Mouse (Mus musculus): ENCODE data around the gene Nckap5.

The Nckap5 gene

DNA sequence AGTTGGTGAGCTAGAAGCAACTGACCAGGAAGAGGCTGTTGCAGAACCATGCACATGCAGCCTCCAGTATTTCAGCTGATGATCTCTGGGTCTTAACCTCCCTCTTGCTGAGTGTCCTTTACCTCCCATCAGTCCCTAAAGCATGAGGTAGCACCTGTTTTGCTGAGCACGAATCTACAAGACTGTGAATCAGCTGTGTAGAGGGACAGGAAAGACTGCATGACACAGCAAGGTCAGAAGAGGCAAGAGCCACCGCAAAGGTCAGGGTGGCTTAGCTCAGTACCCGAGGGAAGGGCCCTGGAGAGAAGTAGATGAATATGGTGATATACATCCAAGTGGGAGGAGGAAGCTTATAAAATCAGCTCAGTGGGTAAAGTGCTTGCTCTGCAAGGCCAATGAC is 66.4 kb downstream of the Nckap5 start:
- no peak for DNase-seq

DNA sequence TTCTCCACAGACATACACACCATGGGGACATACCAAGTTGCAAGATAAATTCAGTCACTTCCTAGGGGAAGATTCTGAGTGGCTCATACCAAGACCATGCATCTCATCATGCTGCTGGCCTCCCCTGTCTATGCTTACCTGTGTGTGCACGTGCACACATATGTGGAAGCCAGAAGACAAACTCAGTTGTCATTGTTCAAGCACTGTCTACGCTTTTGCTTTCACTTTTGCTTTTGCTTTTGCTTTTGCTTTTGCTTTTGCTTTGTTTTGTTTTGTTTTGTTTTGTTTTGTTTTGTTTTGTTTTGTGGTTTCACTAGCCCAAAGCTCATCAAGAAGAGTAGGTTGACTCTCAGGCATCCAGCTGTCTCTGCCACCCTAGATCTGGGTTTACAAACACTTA is 67.4 kb downstream of the Nckap5 start:
- DNase-seq = no peak

DNA sequence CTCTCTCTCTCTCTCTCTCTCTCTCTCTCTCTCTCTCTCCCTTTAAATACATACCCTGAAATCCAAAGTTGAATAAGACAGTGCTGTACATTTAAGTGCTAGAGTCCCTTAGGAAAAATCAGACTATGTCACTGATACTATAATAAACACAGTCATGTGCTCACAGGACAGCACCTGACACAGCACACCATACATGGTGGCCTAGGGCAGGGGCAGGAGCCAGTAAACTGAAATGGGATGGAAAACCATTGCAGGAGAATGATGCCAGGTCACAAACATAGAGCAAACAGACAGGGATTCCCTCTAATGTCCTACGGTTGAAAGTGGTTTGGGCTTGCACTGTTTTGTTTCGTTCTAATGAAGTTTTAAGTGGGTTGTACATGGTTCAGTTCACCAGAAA is 70.2 kb downstream of the Nckap5 start:
- no peak for DNase-seq

DNA sequence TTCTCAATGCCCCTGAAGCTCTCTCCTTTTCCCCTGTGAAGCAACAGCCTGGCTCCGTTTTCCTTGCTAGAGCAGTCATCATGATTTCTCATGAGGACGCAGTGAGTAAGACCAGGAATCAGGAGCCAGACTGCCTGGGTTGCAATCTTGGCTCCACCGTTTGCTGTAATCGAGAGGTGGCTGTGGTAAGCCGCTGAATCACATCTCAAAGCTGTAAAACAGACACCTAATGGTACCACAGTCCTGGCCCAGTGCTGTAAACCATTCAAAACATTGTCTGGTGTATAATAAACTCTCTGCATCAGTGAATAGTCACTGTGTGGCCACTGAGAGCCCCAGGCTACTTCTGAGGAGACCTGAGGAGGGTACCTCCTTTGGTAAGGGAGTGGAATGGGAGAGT is 74.9 kb downstream of the Nckap5 start:
- no peak for DNase-seq

DNA sequence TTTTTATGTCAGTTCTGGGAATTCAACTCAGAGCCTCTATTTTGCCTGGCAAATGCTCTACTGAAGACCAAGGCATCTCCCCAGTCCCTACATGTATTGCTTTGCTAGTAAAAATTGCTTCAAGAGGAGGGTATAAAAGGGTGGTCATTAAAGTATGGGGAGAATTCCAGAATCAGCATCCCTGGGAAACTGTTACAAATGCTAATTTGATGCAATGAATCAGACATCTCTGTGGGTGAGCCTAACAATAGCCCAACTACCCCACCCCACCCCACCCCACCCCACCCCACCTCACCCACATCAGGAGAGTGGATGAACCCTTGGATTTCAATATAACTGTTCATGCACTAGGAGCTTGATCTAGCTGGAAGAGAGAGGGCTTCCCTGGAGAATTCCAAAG is 77.0 kb downstream of the Nckap5 start:
- no peak for DNase-seq

DNA sequence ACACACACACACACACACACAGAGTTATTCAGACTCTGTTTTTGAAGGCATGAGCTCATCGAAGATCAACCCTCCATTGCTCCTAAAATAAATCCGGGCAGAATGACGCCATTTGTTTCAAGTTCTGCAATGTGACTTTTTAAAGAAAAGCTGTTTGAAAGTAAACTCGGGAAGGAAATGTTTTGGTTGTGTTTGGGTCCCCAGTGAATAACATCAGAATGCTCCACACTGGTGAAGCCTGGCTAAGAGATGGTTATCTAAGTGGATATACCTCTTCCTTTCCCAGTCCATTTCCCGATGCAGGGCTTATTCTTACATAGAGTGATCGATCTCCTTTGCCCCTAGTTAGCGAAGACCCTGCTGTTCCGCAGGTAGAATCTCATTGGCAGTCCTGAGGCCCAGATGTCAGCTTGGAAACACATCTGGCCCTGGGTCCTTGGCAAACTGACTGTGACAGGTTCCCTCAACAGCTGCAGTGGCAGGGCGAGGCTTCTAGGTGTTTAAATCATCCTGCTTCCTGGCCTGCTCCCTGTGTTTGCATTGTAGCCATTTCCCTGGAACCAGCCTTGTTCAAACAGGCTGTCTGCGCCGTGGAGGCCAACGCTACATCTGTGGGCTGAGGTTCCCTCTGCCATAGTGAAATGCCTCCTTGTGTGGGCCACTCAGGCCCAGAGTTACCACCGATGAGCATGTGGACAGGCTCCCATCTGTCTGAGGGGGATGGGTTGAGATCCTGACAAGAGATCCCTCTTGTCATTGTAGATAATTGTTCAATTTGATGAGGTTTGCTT is 78.2 kb downstream of the Nckap5 start:
- peak; percentile 42 for DNase-seq

DNA sequence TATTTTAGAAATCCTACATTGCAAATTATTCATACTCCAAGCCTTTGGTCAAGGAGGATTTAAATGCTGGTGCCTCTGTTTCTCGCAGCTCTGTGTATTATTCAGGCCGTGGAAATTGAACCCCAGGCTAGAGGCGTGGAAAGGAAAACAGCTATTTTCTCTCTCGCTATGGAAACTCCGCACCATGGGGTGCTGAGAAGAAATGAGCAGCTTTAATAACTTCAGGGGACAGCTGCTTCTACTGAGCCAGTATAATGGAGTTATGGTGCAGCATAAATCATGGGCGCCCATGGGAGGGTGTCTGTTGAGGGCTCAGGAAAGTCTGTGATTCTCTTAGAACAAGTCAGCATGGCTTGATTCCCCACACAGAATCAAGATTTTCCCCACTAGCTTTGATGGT is 79.5 kb downstream of the Nckap5 start:
- DNase-seq = no peak

DNA sequence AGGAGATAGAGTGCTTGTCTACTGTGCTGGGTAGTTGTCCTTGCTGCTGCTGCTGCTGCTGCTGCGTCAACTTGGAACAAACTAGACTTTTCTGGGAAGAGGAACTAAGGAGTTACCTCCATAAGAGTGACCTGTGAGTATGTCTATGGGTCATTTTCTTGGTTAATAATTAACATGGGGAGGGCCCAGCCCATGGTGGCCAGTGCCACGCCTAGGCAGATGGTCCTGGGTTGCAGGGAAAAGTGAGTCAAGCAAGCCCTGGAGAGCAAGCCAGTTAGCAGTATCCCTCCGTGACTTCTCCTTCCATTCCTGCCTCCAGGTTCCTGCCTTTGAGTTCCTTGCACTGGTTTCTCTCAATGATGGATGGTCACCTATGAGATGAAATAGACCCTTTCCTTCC is 80.4 kb downstream of the Nckap5 start:
- no peak for DNase-seq

DNA sequence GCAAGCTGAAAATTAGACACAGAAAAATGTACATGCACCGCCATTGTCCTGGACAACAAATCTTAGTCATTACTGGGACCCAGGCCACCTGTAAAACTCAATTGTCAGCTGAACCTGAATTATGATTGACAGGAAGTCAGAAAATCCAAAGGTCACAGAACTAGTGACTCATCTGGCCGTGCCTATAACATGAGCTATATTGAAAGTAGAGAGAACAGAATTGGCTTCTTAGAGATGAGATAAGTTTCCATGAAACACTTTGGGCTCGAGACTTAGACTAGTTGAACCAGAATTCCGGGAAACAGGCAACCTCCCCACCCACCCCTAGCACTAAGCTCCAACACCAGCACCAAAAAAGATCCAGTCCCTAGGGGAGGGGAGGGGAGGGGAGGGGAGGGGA is 82.7 kb downstream of the Nckap5 start:
- DNase-seq = no peak

DNA sequence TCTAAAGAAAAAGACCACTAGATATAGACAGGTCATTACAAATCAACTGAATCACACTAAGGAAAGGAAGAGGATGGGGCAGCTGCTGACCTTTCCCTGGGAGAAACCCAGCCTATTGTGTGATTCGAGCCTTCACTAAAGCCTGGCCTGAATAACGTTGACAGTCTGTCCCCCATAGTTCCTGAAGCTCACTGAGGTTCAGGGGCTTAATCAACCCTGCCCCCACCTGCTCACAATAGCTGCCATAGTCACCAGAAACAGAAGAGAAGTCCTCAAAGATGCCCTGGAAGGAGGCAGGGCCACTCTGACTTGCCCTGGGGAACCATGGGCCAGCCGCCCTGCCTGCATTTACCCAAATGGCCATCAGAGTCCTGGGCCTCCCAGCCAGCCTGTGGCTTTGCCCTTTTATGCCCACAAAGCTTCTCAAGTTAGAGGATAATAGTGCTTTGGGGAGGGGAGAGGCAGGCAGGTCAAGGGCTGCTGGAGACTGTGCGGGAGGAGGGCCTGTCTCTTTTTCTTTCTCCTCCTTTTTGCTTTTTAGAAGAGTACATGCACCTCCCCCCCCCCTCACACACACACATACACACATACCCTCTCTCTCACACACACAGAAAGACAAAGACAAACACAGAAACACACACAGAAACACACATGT is 85.0 kb downstream of the Nckap5 start:
- DNase-seq = no peak

DNA sequence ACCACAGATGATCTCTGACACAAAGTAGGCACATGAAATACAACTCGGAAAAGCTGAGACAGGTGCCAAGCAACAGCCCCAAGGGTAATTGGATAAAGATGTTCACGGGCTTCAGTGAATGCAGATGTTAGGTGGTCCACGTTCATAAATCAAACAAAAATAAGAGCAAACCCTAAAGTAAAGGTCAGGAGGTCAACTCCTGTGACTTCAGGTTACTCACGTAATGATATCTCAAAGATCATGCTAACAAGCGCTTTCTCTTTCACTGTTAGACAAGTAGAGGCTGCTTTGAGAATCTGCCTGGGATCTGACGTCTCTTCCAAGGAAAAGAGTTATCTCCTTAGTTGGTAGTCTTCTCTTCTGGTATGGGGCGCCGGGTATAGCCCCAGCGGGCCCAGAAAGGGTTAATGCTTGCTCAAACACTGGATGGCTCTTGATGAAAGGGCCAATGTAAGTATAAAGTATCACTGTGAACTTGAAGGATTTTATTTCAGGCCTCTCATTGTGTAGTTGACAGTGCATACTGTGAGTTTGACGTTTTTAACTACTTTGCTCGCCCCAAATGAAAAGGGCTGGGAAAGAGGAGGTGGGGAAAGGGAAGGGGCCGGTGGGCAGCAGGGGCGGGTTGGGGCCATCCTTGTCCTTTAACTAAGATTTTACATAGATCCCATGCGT is 85.8 kb downstream of the Nckap5 start:
- no peak for DNase-seq

DNA sequence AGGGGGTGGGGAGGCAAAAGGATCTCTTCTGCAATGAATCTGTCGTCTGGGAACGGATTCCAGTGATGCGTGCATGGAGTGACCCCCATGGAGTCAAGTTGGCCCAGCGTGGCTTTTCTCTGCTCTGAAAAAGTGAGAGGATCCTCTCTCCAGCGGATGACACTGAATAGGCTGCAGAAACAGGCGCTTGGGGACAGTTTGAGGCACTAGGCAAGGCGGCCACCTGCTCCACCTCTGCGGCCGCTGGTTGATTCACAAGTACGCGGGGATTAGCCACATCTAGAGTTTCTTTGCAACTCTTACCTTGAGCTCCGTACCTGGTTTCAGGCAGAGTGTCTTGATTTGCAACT is 92.3 kb downstream of the Nckap5 start:
- no peak for DNase-seq

DNA sequence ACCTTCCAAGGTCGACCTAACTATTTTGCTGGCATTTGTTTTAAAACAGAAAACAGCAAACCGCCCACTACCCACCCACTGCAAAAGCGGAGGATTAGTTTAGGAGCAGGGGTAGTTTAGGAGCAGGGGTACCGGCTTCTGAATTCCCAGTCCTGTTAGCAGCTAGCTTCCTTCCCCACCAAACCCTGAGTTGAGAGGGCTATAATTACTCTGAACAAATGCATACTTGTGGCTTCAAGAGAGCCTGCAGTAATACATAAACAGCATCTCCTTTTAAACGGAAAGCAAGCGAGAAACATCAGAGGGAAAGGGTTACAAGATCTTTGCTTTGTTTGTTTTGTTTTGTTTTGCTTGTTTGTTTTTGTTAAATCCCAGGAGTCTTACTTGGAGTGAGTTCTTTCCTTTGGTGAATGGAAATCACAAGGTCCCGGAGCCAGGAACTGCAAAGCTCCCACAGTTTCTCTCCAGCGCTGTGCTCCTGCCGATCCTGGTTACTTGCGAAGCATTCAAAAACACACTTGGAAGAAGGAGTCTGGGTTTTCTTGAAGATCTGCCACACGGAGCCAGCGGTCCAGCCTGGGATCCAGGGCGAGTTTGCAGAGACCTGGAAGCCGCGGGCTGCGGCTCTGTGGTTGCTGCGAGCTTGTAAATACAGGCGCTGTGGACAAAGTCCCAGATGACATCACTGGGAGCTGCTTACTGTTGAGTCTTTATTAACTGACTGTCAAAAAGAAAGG is 92.9 kb downstream of the Nckap5 start:
- DNase-seq = peak; percentile 60

DNA sequence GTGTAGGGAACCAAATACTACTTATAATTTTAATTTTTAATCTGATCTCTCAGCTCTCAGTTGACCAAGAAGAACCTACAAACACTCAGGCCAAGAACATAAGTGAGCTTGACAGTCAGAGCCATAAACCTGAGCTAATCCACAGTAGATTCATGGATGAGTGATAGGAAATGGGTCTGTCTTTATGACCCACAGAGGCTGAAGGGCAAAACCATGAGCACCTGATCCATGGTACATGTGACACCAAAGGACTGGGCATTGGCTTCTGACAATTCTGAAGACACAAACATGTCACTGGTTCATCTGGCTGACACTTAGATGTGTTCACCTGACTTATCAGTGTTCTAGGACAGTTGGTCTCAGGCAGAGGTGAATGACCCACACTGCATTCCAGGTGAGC is 98.9 kb downstream of the Nckap5 start:
- no peak for DNase-seq

DNA sequence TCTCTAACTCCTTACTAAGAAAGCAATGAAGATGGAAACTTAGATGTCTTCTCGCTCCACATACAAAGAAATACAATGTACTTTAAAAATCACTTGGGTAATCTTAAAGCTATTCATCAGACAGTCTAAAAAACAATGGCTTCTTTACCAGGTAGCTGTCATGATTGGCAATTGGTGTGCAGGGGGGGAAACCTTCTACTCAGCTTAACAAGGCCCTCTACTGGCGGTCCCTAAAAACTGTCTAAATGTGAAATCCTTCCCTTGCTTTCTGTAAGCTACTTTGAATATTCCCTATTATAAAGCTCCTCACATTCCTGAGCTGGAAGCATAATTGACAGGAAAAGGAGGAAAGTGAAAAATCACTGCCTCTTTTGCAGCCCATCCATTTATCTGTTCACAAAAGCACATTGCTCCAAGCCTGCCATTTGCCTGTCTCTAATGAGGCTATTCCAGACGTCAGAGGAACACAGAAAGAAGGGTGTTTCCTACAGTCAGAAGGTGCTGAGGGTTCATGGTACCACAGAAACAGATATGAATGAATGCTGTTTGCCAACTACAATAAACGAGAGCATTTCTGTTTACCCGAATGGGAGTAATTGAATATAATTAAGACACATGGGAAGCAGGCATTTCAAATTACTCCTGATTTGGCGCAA is 104.1 kb downstream of the Nckap5 start:
- DNase-seq = peak; percentile 46

DNA sequence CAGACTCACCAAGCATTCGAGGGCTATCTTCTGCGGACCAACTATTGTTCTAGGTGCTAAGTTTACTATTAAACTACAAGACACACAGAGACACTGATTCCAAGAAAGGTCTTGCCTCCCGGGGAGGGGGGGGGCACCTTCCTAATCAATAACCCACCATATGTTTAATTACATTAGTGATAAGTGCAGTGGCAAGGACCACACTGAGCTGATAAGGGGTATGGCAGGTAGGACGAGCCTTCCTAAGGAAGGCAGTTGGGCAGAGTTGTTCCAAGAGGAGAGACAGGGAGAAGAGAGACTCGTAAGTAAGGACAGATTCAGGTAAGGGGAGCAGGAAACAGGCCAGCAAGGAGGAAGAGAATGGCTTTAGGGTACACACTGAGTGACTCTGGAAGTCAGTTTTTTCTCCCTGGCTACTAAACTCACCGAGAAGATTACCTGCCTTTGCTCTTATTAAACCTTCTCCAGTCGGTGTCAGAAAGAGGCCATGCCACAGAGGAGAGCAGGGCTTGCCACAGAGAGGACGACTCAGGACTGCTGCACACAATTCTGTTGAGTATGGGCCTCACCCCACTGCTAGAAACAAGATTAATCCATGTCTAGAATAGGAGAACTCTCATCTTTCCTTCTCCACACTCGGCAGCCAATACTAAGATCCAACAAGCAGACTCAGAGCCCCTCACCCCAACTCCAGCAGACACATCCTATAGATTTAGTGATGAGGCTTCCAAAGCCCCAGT is 104.8 kb downstream of the Nckap5 start:
- DNase-seq = no peak

DNA sequence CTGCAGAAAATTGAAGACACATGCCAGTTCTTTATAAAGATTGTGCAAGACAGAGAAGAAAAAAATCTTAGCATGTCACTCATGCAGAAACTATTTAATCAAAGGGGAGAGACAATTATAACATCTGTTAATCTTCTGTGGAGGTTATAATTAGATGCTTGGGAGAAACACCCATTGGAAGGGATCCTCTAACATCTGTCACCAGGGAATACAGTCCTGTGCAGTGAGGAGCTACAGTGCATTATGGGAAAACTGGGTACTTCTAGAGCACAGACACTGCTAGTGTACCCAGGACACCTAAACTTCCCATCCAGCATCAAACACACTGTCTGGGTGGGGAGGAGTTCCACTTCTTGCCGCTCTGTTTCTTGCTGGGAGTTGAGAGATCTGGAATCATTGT is 108.7 kb downstream of the Nckap5 start:
- DNase-seq = no peak

DNA sequence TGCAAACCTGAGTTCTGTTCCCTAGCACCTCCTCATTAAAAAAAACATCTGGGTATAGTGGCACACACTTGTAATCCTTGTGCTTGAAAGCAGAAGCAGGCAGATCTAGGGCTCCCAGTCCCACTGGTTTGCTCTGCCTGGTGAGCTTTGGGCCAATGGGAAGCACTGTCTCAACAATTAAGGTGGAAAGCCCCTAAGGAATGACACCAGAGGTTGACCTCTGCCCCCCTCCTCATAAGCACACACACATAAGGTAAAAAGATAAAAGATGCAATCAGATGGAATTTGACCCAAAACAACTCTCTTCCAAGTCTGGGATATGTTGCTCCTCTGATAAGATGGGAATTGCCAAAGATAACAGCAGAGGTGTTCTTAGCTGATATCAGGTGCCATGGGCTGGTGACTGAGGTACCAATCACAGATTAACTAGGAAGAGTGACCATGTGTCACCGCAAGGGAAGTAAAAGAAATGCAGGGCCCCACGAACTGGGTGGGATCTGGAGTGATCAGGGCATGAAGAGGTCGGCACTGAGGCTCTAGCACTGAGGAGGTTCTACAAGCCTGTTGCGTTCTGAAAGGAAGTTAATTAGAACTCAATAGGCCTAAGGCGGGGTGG is 110.8 kb downstream of the Nckap5 start:
- DNase-seq = no peak

DNA sequence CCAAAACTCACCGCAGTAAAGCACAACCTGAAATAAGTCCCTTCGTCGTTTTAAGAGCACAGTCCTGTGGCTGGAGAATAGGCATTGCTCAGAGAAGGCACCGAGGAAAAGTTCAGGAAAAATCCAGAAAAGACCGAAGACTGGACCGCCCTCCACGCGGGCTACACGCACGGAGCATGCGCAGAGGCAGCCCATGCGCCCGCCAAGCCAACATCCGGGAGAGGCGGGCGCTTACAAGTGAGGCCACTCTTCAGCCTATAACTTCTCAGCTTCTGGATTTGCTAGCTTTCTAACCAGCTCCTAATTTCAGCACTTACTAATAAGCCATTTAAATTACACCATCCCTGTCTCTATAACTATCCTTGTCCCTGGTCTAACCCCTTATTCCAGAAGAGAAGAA is 124.0 kb downstream of the Nckap5 start:
- DNase-seq = no peak

DNA sequence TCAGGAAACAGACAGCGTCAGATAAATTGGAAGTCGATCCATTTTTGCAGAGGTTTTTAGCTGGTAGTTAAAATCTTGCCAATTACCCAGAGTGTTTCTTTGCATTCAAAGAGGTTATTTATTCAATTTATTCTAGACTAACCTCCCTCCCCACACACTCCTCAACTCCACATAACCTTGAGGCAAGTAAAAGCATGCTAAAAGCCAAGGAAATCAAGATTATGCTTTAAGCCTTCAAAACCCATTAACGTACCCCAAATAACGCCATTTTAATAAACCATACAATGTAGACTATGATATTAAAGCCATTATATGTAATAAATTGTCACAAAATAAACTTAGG is 129.7 kb downstream of the Nckap5 start:
- DNase-seq = no peak

DNA sequence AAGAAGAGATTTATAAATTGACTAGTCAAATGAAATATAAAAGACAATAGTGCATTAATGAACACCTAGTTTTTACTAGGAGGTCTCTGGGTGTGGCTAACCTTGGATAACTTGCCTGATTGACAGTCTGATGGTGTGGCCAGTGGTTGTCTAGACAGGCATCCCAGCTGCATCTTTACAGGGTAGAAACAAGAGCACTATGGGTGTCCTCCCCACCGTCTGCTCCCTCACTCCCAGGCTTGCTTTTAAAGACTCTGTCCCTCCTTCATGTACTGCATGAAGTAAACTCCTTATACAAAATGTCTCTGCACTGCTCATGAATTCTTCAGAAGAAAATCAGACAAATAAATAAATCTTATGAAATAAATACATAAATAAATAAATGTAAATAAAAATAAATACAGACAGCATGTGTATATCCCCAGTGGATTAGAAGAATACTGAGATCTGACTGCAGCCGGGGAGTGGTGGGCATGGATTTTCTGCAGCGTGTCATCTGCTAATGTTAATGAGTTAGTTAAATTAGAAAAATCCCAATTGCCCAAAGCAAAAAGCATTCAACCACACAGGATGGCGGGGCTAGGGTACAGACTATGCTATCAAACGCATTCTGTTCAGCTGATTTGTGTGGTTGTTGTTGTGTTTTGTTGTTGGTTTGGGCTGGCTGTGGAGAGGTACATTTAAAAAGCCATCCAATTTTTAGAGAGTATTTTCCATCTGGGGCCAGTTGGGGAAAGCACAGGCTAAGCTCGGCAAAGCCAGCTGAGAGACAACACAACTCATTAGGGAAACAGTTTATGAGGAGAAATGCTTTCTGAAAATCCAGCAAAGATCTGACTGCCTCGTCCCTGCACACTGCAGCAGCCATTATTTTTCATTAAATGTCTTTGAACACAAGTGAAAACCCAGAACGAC is 130.3 kb downstream of the Nckap5 start:
- DNase-seq = no peak
